Mouse (Mus musculus) intestine, embryonic 14.5 days (tissue): Measurements from ENCODE around the gene Tmprss9. TPM values are rescaled to one million over a fixed set of nuclear protein-coding genes. Genes with fewer than 3 reads are reported as not detected.

ENCODE experiments used
- ATAC-seq: fragments of 200-750 bp; cut with Nextera tagmentation; replicated peaks from 2 replicates; pipeline ENCODE4 v1.8.0; 2017; ENCODE audit warnings: low read depth, moderate number of reproducible peaks, moderate TSS enrichment, moderate library complexity; ENCODE audit not compliant: low FRiP score, low TSS enrichment
- DNase-seq: peaks from one replicate; pipeline ENCODE4 v3.0.0-alpha.2; 2018; ENCODE audit warnings: low spot score
- H3K27ac ChIP-seq: fragments of 300-500 bp; sonication (generic); 2 replicates; pipeline ENCODE4 v1.5.1; 2014; ENCODE audit warnings: low read depth, mild to moderate bottlenecking, control low read depth
- H3K27me3 ChIP-seq: fragments of 300-500 bp; sonication (generic); replicated peaks from 2 replicates; pipeline ENCODE4 v1.6.1; 2014; ENCODE audit warnings: low read length, control low read depth; ENCODE audit not compliant: control insufficient read depth, insufficient read depth
- H3K36me3 ChIP-seq: fragments of 300-500 bp; sonication (generic); 2 replicates; pipeline ENCODE4 v1.6.1; 2014; ENCODE audit warnings: low read length, control low read depth; ENCODE audit not compliant: control insufficient read depth, insufficient read depth
- H3K4me1 ChIP-seq: fragments of 300-500 bp; sonication (generic); replicated peaks from 2 replicates; pipeline ENCODE4 v1.6.1; 2014; ENCODE audit warnings: low read length, control low read depth, mixed read lengths; ENCODE audit not compliant: control insufficient read depth, insufficient read depth
- H3K4me2 ChIP-seq: fragments of 300-500 bp; sonication (generic); 2 replicates; pipeline ENCODE4 v1.6.1; 2014; ENCODE audit warnings: low read length
- H3K4me3 ChIP-seq: fragments of 300-500 bp; sonication (generic); 2 replicates; pipeline ENCODE4 v1.5.1; 2014; ENCODE audit warnings: low read depth, low read length, control low read depth, mixed read lengths
- H3K9ac ChIP-seq: fragments of 300-500 bp; sonication (generic); 2 replicates; pipeline ENCODE4 v1.6.1; 2014; ENCODE audit warnings: mild to moderate bottlenecking, low read length
- H3K9me3 ChIP-seq: fragments of 300-500 bp; sonication (generic); 2 replicates; pipeline ENCODE4 v1.6.1; 2016; ENCODE audit warnings: low read length, control low read depth; ENCODE audit not compliant: control insufficient read depth
- WGBS: fragments of 180-500 bp; shearing (Covaris S2); extraction: QIAGEN DNeasy Blood & Tissue Kit; methylation state at CpG from one replicate; pipeline ENCODE4 v1.1.7; 2014; 5-methylcytosine and 5-hydroxymethylcytosine counted together
- polyA plus RNA-seq: library from polyadenylated mRNA; unstranded; fragments of >200 nt; fragmentation: Nextera tagmentation; extraction: Ambion mirVana; gene quantifications from 2 replicates; pipeline ENCODE4 v1.2.1, GENCODE M21; 2014

Gene Tmprss9
- polyA plus RNA-seq, 1 experiment from 2014 or later = 0.04 TPM

- H3K4me3 ChIP-seq = peak overlapping the region; percentile 64
- no peak overlapping the region for H3K27ac ChIP-seq
- H3K9me3 ChIP-seq = no peaks in the 10 kb centered on the region
- no peak for ATAC-seq
- DNase-seq = no peak
- no peaks in the 10 kb centered on the region for H3K36me3 ChIP-seq
- 0 out of 2 replicates have a peak overlapping the region, but pooled peaks have one; percentile 27 for H3K9ac ChIP-seq
- 3% methylated on average over 17 of the region's 17 CpGs for WGBS
- H3K4me1 ChIP-seq = peaks cover 68% of the 10 kb centered on the region
- H3K4me2 ChIP-seq = peak overlapping the region; percentile 79
- H3K27me3 ChIP-seq = peaks cover 39% of the 10 kb centered on the region
These were observed 61.2 kb downstream of the Tmprss9 start for GRCm38 (mm10) chr10:80932700-80933420.

GRCm38 (mm10) chr10:80933421-80933979 is 61.9 kb downstream of the Tmprss9 start:
- H3K4me2 ChIP-seq = peak overlapping the region; percentile 79
- no peak overlapping the region for H3K9ac ChIP-seq
- H3K36me3 ChIP-seq = no peaks in the 10 kb centered on the region
- peak overlapping the region; percentile 12; the same call in 1 of the 2 replicates for H3K4me3 ChIP-seq
- no peaks in the 10 kb centered on the region for H3K9me3 ChIP-seq
- WGBS = 4% methylated on average over 21 of the region's 21 CpGs
- peaks cover 74% of the 10 kb centered on the region for H3K4me1 ChIP-seq
- no peak overlapping the region; the same call in 1 of the 2 replicates for H3K27ac ChIP-seq
- ATAC-seq = no peak
- peaks cover 39% of the 10 kb centered on the region for H3K27me3 ChIP-seq
- peak; percentile 68 for DNase-seq

GRCm38 (mm10) chr10:80934136-80934985 is 62.7 kb downstream of the Tmprss9 start:
- WGBS = 52% methylated on average over 14 of the region's 14 CpGs
- DNase-seq = no peak
- no peak overlapping the region for H3K27ac ChIP-seq
- no peaks in the 10 kb centered on the region for H3K9me3 ChIP-seq
- no peak overlapping the region for H3K4me2 ChIP-seq
- no peak for ATAC-seq
- peaks cover 39% of the 10 kb centered on the region for H3K27me3 ChIP-seq
- H3K36me3 ChIP-seq = no peaks in the 10 kb centered on the region
- no peak overlapping the region for H3K4me3 ChIP-seq
- H3K9ac ChIP-seq = no peak overlapping the region
- H3K4me1 ChIP-seq = peaks cover 76% of the 10 kb centered on the region

- no peak for DNase-seq
- Histone ChIP-seq H3K27ac (no peak overlapping the region), H3K36me3 (no peaks in the 10 kb centered on the region), H3K9me3 (no peaks in the 10 kb centered on the region), H3K4me2 (0 out of 2 replicates have a peak overlapping the region, but pooled peaks have one; percentile 61), H3K9ac (no peak overlapping the region), H3K4me3 (no peak overlapping the region), H3K4me1 (peaks cover 82% of the 10 kb centered on the region), H3K27me3 (peaks cover 39% of the 10 kb centered on the region)
- ATAC-seq = no peak
- 30% methylated on average over 3 of the region's 3 CpGs for WGBS
These were observed 63.6 kb downstream of the Tmprss9 start for GRCm38 (mm10) chr10:80935241-80935640.

- Histone ChIP-seq H3K27me3 (peaks cover 35% of the 10 kb centered on the region), H3K4me3 (peak overlapping the region; percentile 31), H3K9me3 (no peaks in the 10 kb centered on the region), H3K4me1 (peaks cover 86% of the 10 kb centered on the region), H3K36me3 (no peaks in the 10 kb centered on the region), H3K9ac (peak overlapping the region; percentile 39; the same call in 1 of the 2 replicates), H3K4me2 (peak overlapping the region; percentile 61), H3K27ac (0 out of 2 replicates have a peak overlapping the region, but pooled peaks have one; percentile 9)
- no peak for DNase-seq
- no peak for ATAC-seq
- 12% methylated on average over 17 of the region's 17 CpGs for WGBS
These were observed 64.0 kb downstream of the Tmprss9 start for GRCm38 (mm10) chr10:80935698-80936097.

GRCm38 (mm10) chr10:80936135-80936809 is 64.6 kb downstream of the Tmprss9 start:
- Histone ChIP-seq H3K9me3 (no peaks in the 10 kb centered on the region), H3K4me2 (peak overlapping the region; percentile 61), H3K4me1 (peaks cover 86% of the 10 kb centered on the region), H3K4me3 (peak overlapping the region; percentile 31), H3K36me3 (no peaks in the 10 kb centered on the region), H3K9ac (peak overlapping the region; percentile 39), H3K27me3 (peaks cover 30% of the 10 kb centered on the region), H3K27ac (0 out of 2 replicates have a peak overlapping the region, but pooled peaks have one; percentile 9)
- 4% methylated on average over 37 of the region's 37 CpGs for WGBS
- ATAC-seq = peak; percentile 29; the same call in 1 of the 2 replicates
- DNase-seq = peak; percentile 83

- peaks cover 81% of the 10 kb centered on the region for H3K4me1 ChIP-seq
- H3K27ac ChIP-seq = no peak overlapping the region
- peak overlapping the region; percentile 31; the same call in 1 of the 2 replicates for H3K4me3 ChIP-seq
- H3K9me3 ChIP-seq = no peaks in the 10 kb centered on the region
- no peak for ATAC-seq
- no peak overlapping the region for H3K9ac ChIP-seq
- no peaks in the 10 kb centered on the region for H3K36me3 ChIP-seq
- WGBS = 16% methylated on average over 6 of the region's 6 CpGs
- peaks cover 25% of the 10 kb centered on the region for H3K27me3 ChIP-seq
- H3K4me2 ChIP-seq = peak overlapping the region; percentile 61
- no peak for DNase-seq
These were observed 65.1 kb downstream of the Tmprss9 start for GRCm38 (mm10) chr10:80936810-80937164.

- no peak for DNase-seq
- no peak for ATAC-seq
- Histone ChIP-seq H3K4me1 (peaks cover 73% of the 10 kb centered on the region), H3K4me3 (no peak overlapping the region), H3K4me2 (no peak overlapping the region; the same call in 1 of the 2 replicates), H3K27me3 (peaks cover 16% of the 10 kb centered on the region), H3K27ac (no peak overlapping the region), H3K9me3 (no peaks in the 10 kb centered on the region), H3K36me3 (no peaks in the 10 kb centered on the region), H3K9ac (no peak overlapping the region)
- 33% methylated on average over 8 of the region's 8 CpGs for WGBS
These were observed 66.0 kb downstream of the Tmprss9 start for GRCm38 (mm10) chr10:80937646-80938045.
